Mouse (Mus musculus) cerebellum, adult 2 months (tissue): ENCODE data around the gene Mpzl2.

Experiments used
- CTCF ChIP-seq: fragments of 200-500 bp; IDR thresholded peaks from 2 replicates; pipeline ENCODE4 v1.5.1; 2011; ENCODE audit warnings: low read depth, mild to moderate bottlenecking, control low read depth, low read length, moderate library complexity, borderline replicate concordance; ENCODE audit not compliant: insufficient read depth
- POLR2A ChIP-seq: fragments of 200-500 bp; IDR thresholded peaks from 2 replicates; pipeline ENCODE4 v1.6.1; 2011; ENCODE audit warnings: low read length, control low read depth, borderline replicate concordance; ENCODE audit not compliant: insufficient read depth

DNA sequence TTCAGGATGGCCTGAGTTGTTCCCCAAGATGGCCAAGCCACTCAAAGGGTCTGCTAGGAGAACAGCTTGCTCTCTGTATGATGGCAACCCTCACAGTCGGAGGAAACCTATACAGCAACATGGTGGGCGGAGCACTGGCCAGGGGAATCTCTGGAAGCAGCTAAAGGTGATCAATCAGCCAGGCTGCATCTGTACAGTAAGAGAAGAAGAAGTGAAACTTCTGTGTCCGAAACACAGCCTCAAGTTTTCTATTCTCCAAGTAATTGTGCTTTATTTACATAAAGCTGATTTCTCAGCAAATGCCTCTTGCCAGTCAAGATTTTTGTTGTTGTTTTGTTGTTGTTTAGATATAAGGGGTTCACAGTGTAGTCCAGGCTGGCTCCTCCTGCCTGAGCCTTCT is 38.3 kb downstream of the Mpzl2 start:
- TF ChIP-seq CTCF = no peak
- TF ChIP-seq POLR2A = no peak
